Mouse (Mus musculus): ENCODE measurements around the gene Nsa2. TPM values are rescaled to one million over a fixed set of nuclear protein-coding genes. Genes with fewer than 3 reads are reported as not detected.
A peak's percentile ranks its signal among the peaks of the same experiment; 100 is the strongest.
"Not testable (repeated sequence)": the region's sequence is repeated elsewhere in the genome, so short reads cannot be mapped to it uniquely, and the experiment has no call there.

The Nsa2 gene
- polyA plus RNA-seq, 1 experiment, result 32.5 TPM

- 55% methylated on average over 5 of the region's 5 CpGs for WGBS
- H3K4me3 ChIP-seq (ENCODE audit: insufficient read depth, low read depth, low read length), result no peak overlapping the region
- peaks cover 4% of the 10 kb centered on the region for H3K36me3 ChIP-seq (ENCODE audit: control insufficient read depth, insufficient read depth, low read length)
- DNase-seq, result no peak
- H3K4me1 ChIP-seq (ENCODE audit: control insufficient read depth, insufficient read depth, low read length), result no peaks in the 10 kb centered on the region
- H3K27me3 ChIP-seq (replicated peaks; ENCODE audit: control insufficient read depth, insufficient read depth, low read length), result no peaks in the 10 kb centered on the region
- no peak overlapping the region for H3K27ac ChIP-seq (ENCODE audit: insufficient read depth, low read depth, low read length)
- TF ChIP-seq CTCF (conservative IDR thresholded peaks at IDR 0.05; ENCODE audit: insufficient read depth, insufficient read length, low read depth, low read length) (no peak), POLR2A (IDR thresholded peaks at IDR 0.05; ENCODE audit: low read depth, low read length) (no peak)
Measured at GRCm38 (mm10) chr13:97176731-97177130, 39.0 kb upstream of the Nsa2 start.

- Histone ChIP-seq H3K4me1 (ENCODE audit: control insufficient read depth, insufficient read depth, low read length) (no peaks in the 10 kb centered on the region), H3K27me3 (replicated peaks; ENCODE audit: control insufficient read depth, insufficient read depth, low read length) (no peaks in the 10 kb centered on the region), H3K27ac (ENCODE audit: insufficient read depth, low read depth, low read length) (peak overlapping the region; percentile 76; the same call in 1 of the 2 replicates), H3K4me3 (ENCODE audit: insufficient read depth, low read depth, low read length) (no peak overlapping the region), H3K36me3 (ENCODE audit: control insufficient read depth, insufficient read depth, low read length) (peaks cover 4% of the 10 kb centered on the region)
- TF ChIP-seq POLR2A (IDR thresholded peaks at IDR 0.05; ENCODE audit: low read depth, low read length), result no peak
- no peak for TF ChIP-seq CTCF (conservative IDR thresholded peaks at IDR 0.05; ENCODE audit: insufficient read depth, insufficient read length, low read depth, low read length)
- 58% methylated on average over 10 of the region's 10 CpGs for WGBS
- DNase-seq, result peak; percentile 84
Measured at GRCm38 (mm10) chr13:97175520-97176264, 38.0 kb upstream of the Nsa2 start.

GRCm38 (mm10) chr13:97145834-97146233 lies 8.1 kb upstream of the Nsa2 start:
- Histone ChIP-seq H3K36me3 (ENCODE audit: control insufficient read depth, insufficient read depth, low read length) (peaks cover 7% of the 10 kb centered on the region), H3K27ac (ENCODE audit: insufficient read depth, low read depth, low read length) (no peak overlapping the region), H3K4me3 (ENCODE audit: insufficient read depth, low read depth, low read length) (no peak overlapping the region), H3K27me3 (replicated peaks; ENCODE audit: control insufficient read depth, insufficient read depth, low read length) (no peaks in the 10 kb centered on the region), H3K4me1 (ENCODE audit: control insufficient read depth, insufficient read depth, low read length) (no peaks in the 10 kb centered on the region)
- 64% methylated on average over 4 of the region's 4 CpGs for WGBS
- peak; percentile 47 for DNase-seq
- TF ChIP-seq POLR2A (IDR thresholded peaks at IDR 0.05; ENCODE audit: low read depth, low read length) (no peak), CTCF (conservative IDR thresholded peaks at IDR 0.05; ENCODE audit: insufficient read depth, insufficient read length, low read depth, low read length) (peak; percentile 46)

- H3K4me1 ChIP-seq (ENCODE audit: control insufficient read depth, insufficient read depth, low read length), result no peaks in the 10 kb centered on the region
- no peaks in the 10 kb centered on the region for H3K27me3 ChIP-seq (replicated peaks; ENCODE audit: control insufficient read depth, insufficient read depth, low read length)
- TF ChIP-seq CTCF (conservative IDR thresholded peaks at IDR 0.05; ENCODE audit: insufficient read depth, insufficient read length, low read depth, low read length), result no peak
- TF ChIP-seq POLR2A (IDR thresholded peaks at IDR 0.05; ENCODE audit: low read depth, low read length), result no peak
- 85% methylated on average over 7 of the region's 7 CpGs for WGBS
- no peak overlapping the region for H3K4me3 ChIP-seq (ENCODE audit: insufficient read depth, low read depth, low read length)
- peaks cover 3% of the 10 kb centered on the region for H3K36me3 ChIP-seq (ENCODE audit: control insufficient read depth, insufficient read depth, low read length)
- no peak for DNase-seq
- H3K27ac ChIP-seq (ENCODE audit: insufficient read depth, low read depth, low read length), result no peak overlapping the region
Measured at GRCm38 (mm10) chr13:97142321-97142720, 4.6 kb upstream of the Nsa2 start.

GRCm38 (mm10) chr13:97138404-97138931 lies 731 bp upstream of the Nsa2 start:
- peak overlapping the region; percentile 89 for H3K4me3 ChIP-seq (ENCODE audit: insufficient read depth, low read depth, low read length)
- DNase-seq; H3K27ac ChIP-seq (ENCODE audit: insufficient read depth, low read depth, low read length); H3K4me1 ChIP-seq (ENCODE audit: control insufficient read depth, insufficient read depth, low read length); H3K36me3 ChIP-seq (ENCODE audit: control insufficient read depth, insufficient read depth, low read length); H3K27me3 ChIP-seq (replicated peaks; ENCODE audit: control insufficient read depth, insufficient read depth, low read length): not testable (repeated sequence)
- 20% methylated on average over 8 of the region's 8 CpGs for WGBS

- not testable (repeated sequence) for H3K27ac ChIP-seq (ENCODE audit: insufficient read depth, low read depth, low read length); H3K27me3 ChIP-seq (replicated peaks; ENCODE audit: control insufficient read depth, insufficient read depth, low read length); H3K4me1 ChIP-seq (ENCODE audit: control insufficient read depth, insufficient read depth, low read length); H3K4me3 ChIP-seq (ENCODE audit: insufficient read depth, low read depth, low read length); DNase-seq; H3K36me3 ChIP-seq (ENCODE audit: control insufficient read depth, insufficient read depth, low read length)
- no CpG with 5 or more reads among the region's 2 CpGs for WGBS
Measured at GRCm38 (mm10) chr13:97130413-97130812, 7.3 kb downstream of the Nsa2 start.

GRCm38 (mm10) chr13:97129654-97130053 lies 8.1 kb downstream of the Nsa2 start:
- WGBS, result 85% methylated on average over 4 of the region's 4 CpGs
- H3K27me3 ChIP-seq (replicated peaks; ENCODE audit: control insufficient read depth, insufficient read depth, low read length); H3K4me3 ChIP-seq (ENCODE audit: insufficient read depth, low read depth, low read length); DNase-seq; H3K27ac ChIP-seq (ENCODE audit: insufficient read depth, low read depth, low read length); H3K36me3 ChIP-seq (ENCODE audit: control insufficient read depth, insufficient read depth, low read length); H3K4me1 ChIP-seq (ENCODE audit: control insufficient read depth, insufficient read depth, low read length): not testable (repeated sequence)

Data from kidney, adult 2 months (tissue).